Mouse (Mus musculus): Measurements from ENCODE around the gene Mttp. TPM values are rescaled to one million over a fixed set of nuclear protein-coding genes. Genes with fewer than 3 reads are reported as not detected.

The Mttp gene
- polyA plus RNA-seq, 1 experiment from 2014 or later, result 10.9 TPM

DNA sequence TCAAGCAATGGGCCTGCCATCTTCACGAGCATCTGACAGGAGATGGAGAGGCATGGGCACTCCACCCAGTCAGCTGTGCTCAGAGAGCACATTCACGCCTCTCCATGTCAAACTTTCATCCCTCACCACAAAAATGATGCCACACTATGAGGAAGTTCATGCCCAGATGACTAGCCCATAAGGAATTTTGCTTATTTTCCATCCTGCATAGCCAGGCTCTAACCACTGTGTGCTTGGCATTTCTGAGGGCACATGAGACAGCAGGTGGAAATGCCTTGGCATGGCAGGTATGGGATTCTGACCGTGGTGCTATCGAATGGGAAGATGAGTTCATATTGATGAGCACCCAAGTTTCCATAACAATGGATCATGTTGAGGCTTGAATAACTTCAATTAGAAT is 41.1 kb downstream of the Mttp start:
- Histone ChIP-seq H3K4me2 (replicated peaks) (no peak overlapping the region), H3K4me1 (no peaks in the 10 kb centered on the region), H3K9me3 (no peaks in the 10 kb centered on the region), H3K4me3 (no peak overlapping the region), H3K27ac (no peak overlapping the region), H3K9ac (no peak overlapping the region), H3K27me3 (replicated peaks) (no peaks in the 10 kb centered on the region), H3K36me3 (no peaks in the 10 kb centered on the region)
- WGBS, result 92% methylated on average over 4 of the region's 4 CpGs
- no peak for ATAC-seq (ENCODE audit: low FRiP score, low read depth)

DNA sequence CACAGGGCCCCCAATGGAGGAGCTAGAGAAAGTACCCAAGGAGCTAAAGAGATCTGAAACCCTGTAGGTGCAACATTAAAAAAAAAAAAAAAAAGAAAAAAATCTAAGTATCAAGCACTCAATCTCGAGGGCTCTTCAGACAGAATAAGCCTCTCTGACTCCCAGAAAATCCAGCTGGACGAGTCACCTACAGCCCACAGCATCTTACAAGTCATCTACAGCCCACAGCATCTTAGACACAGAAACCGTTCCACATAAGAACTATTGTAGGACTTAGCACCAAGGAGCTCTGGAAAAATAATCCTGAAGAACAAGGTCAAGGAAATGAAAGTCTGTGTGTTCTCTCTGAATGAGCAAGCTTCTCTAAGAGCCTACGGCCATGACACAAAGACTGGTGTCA is 42.8 kb downstream of the Mttp start:
- Histone ChIP-seq H3K27me3 (replicated peaks) (no peaks in the 10 kb centered on the region), H3K36me3 (no peaks in the 10 kb centered on the region), H3K9me3 (no peaks in the 10 kb centered on the region), H3K4me1 (no peaks in the 10 kb centered on the region), H3K27ac (no peak overlapping the region), H3K4me2 (replicated peaks) (no peak overlapping the region), H3K9ac (no peak overlapping the region), H3K4me3 (no peak overlapping the region)
- WGBS, result 91% methylated on average over 4 of the region's 4 CpGs
- no peak for ATAC-seq (ENCODE audit: low FRiP score, low read depth)

DNA sequence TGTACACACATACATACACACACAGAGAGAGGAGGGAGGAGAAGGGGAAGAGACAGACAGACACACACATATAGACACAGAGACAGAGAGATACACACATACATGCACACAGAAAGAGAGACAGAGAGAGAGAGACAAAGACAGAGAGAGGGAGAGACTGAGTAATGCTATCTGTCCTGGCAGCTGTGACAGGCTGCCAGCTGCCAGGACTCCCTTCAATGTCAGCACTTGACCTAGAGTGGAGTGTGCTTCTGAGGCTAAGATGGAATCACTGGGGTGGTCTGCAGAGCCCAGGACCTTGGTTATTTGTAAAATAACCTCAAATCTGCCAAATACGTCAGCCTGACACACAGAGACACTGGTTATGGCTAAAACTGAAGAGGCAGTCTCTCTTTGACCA is 47.0 kb downstream of the Mttp start:
- no peaks in the 10 kb centered on the region for H3K9me3 ChIP-seq
- H3K4me2 ChIP-seq (replicated peaks), result no peak overlapping the region
- H3K9ac ChIP-seq, result no peak overlapping the region
- no peak overlapping the region for H3K27ac ChIP-seq
- WGBS, result 78% methylated on average over 1 of the region's 1 CpGs
- H3K36me3 ChIP-seq, result no peaks in the 10 kb centered on the region
- no peaks in the 10 kb centered on the region for H3K4me1 ChIP-seq
- no peak for ATAC-seq (ENCODE audit: low FRiP score, low read depth)
- H3K27me3 ChIP-seq (replicated peaks), result no peaks in the 10 kb centered on the region
- H3K4me3 ChIP-seq, result no peak overlapping the region

DNA sequence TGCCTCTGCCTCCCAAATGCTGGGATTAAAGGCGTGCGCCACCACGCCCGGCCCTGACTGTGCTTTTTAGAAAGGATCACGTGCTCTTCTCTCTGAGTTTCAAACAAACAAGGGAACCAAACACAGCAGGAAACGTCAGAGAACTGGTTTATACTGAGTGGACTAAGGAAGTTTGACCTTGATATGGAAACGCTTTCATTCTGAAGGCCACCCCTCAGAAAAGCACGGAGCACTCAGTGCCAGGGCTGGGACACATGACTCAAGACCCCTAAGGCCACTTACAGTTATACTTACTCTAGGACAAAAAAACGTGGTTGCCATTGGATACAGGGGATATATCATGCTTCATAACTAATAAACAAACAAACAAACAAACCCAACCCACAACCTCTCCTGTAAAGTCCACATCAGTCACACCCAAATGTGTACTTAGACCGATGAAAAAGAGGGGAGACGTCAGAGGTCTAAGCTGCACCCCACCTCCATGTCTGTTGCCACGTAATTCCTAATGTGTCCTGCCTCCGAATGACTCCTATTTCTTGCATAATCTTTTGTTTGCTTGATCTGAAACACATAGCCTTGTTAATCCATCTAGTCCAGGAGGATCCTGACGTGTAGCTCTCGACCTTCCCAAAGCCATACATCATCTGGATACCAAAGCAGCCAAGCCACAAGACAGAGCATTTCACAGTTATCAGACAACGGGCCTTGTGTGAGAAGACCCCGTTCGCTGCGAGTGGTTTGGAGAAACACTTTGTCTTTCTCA is 48.3 kb downstream of the Mttp start:
- 85% methylated on average over 19 of the region's 19 CpGs for WGBS
- H3K4me3 ChIP-seq, result no peak overlapping the region
- H3K36me3 ChIP-seq, result no peaks in the 10 kb centered on the region
- no peak overlapping the region for H3K4me2 ChIP-seq (replicated peaks)
- no peaks in the 10 kb centered on the region for H3K9me3 ChIP-seq
- no peaks in the 10 kb centered on the region for H3K4me1 ChIP-seq
- H3K9ac ChIP-seq, result no peak overlapping the region
- no peaks in the 10 kb centered on the region for H3K27me3 ChIP-seq (replicated peaks)
- ATAC-seq (ENCODE audit: low FRiP score, low read depth), result 0 out of 2 replicates have a peak, but pooled peaks have one; percentile 8
- no peak overlapping the region for H3K27ac ChIP-seq

DNA sequence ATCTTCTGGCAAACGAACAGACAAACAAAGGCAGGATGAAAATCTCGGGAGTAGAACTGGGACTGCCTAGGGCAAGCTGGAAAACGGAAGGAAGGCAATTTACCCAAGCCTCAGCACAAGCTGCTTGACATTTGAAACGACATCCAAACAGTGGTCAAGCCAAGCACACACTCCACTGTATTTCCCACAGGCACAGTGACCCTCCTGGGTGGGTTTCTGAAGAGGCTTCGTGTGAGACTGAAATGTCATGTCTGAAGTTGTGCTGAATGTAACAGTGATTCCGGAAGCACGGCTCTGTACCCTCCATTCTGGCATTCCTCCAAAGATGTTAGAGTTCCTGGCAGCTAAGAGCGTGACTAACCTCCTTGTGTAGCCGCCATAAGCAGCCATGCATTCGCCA is 49.0 kb downstream of the Mttp start:
- peak; percentile 46; the same call in 1 of the 2 replicates for ATAC-seq (ENCODE audit: low FRiP score, low read depth)
- WGBS, result 73% methylated on average over 10 of the region's 10 CpGs
- H3K4me1 ChIP-seq, result no peaks in the 10 kb centered on the region

DNA sequence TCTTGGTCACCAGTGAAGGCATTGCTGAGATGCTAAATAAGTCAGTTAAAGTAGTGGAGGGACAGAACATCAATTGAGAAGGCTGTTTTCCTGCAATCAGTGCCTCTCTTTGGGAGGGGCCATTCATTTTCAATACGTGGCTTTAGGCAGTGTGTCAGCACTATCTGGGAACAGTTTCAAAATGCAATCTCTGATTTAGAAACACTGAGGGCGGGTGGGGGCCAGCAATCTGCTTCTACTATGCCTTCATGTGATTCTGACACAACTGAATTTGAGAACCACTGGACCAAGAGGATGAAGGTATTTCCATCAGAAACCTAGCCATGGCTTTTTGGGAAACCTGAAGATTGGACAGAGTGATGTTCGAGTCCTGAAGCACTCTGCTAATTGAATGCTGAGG is 49.5 kb downstream of the Mttp start:
- Histone ChIP-seq H3K9me3 (no peaks in the 10 kb centered on the region), H3K36me3 (no peaks in the 10 kb centered on the region), H3K27me3 (replicated peaks) (no peaks in the 10 kb centered on the region), H3K4me3 (no peak overlapping the region), H3K9ac (no peak overlapping the region), H3K27ac (no peak overlapping the region), H3K4me2 (replicated peaks) (no peak overlapping the region), H3K4me1 (no peaks in the 10 kb centered on the region)
- ATAC-seq (ENCODE audit: low FRiP score, low read depth), result no peak
- WGBS, result 88% methylated on average over 3 of the region's 3 CpGs

More for the DNA sequence above, 49.0 kb downstream of the Mttp start:
- H3K4me2 ChIP-seq (replicated peaks), result no peak overlapping the region
- H3K36me3 ChIP-seq, result no peaks in the 10 kb centered on the region
- no peak overlapping the region for H3K9ac ChIP-seq
- no peaks in the 10 kb centered on the region for H3K9me3 ChIP-seq
- no peak overlapping the region for H3K4me3 ChIP-seq
- no peaks in the 10 kb centered on the region for H3K27me3 ChIP-seq (replicated peaks)
- H3K27ac ChIP-seq, result no peak overlapping the region

DNA sequence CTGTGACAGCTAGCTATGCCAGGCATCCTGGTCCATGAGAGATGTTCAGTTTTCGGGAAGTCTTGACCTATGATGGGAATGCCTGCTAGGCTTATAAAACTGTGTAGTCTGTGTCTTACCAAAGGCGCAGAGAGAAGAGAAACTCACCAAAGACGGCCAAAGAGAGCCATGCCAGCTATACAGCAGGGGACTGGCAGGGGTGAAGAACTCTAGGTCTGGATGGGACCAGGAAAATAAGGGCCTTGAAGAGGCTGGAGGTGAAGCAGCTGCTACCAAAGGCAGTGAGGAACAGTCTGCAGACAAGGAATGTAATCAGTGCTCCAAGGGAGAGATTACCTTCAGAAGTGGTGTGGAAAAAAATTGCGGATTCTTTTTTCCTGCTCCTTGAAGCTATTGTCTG is 60.9 kb downstream of the Mttp start:
- ATAC-seq (ENCODE audit: low FRiP score, low read depth), result no peak
- WGBS, result 85% methylated on average over 4 of the region's 4 CpGs
- Histone ChIP-seq H3K4me1 (no peaks in the 10 kb centered on the region), H3K9me3 (no peaks in the 10 kb centered on the region), H3K4me3 (no peak overlapping the region), H3K27ac (no peak overlapping the region), H3K4me2 (replicated peaks) (no peak overlapping the region), H3K36me3 (no peaks in the 10 kb centered on the region), H3K9ac (no peak overlapping the region), H3K27me3 (replicated peaks) (no peaks in the 10 kb centered on the region)

DNA sequence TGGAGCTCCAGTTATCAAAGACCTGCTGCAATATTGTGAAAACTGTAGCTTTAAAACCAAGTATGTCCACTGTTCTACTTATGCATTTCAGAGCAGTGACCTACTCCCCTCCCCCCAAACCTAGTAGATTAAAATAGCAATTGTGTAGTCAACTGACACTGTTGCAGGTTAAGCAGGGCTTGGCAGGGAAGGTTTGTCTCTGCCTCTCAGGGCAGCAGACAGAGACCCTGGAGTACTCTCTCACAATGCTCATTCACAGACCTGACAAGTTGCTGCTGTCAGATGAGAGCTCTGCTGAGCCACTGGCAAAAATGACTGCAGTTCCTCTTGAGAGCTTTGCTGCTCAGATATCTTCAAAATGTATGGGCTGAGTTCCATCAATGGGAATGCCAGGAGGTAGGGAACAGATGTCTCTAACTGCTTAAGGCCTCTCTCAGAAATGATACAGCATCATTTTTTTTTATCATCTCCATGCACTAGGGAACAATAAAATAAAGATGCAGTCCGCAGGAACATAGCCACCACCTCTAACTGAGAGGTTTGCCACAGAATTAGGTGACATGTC is 61.6 kb downstream of the Mttp start:
- Histone ChIP-seq H3K27me3 (replicated peaks) (no peaks in the 10 kb centered on the region), H3K9ac (no peak overlapping the region), H3K9me3 (no peaks in the 10 kb centered on the region), H3K4me1 (no peaks in the 10 kb centered on the region), H3K4me3 (no peak overlapping the region), H3K4me2 (replicated peaks) (no peak overlapping the region), H3K36me3 (no peaks in the 10 kb centered on the region), H3K27ac (no peak overlapping the region)
- WGBS, result 75% methylated on average over 1 of the region's 1 CpGs
- ATAC-seq (ENCODE audit: low FRiP score, low read depth), result no peak

DNA sequence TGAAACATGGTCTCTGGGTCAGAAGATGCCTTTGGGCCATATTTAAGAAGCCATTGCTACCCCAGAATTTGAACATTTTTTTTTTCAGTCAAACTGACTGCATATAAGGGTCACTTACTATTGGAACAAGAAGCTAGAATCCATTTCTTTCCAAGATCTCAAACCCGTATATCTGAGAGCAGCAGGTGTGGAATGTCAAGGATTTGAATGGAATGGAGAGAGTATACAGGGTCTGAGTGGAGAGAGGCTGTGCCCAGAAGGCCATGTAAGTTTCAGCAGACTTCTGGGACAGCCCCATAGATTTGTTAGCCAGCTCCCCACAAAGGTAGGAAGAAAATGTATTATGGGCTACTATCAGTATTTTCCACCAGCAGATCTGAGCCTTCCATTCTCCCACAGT is 66.1 kb downstream of the Mttp start:
- 89% methylated on average over 1 of the region's 1 CpGs for WGBS
- H3K27me3 ChIP-seq (replicated peaks), result no peaks in the 10 kb centered on the region
- no peaks in the 10 kb centered on the region for H3K9me3 ChIP-seq
- H3K27ac ChIP-seq, result no peak overlapping the region
- no peak for ATAC-seq (ENCODE audit: low FRiP score, low read depth)
- no peak overlapping the region for H3K9ac ChIP-seq
- no peak overlapping the region for H3K4me2 ChIP-seq (replicated peaks)
- H3K4me3 ChIP-seq, result no peak overlapping the region
- no peaks in the 10 kb centered on the region for H3K36me3 ChIP-seq
- H3K4me1 ChIP-seq, result no peaks in the 10 kb centered on the region

DNA sequence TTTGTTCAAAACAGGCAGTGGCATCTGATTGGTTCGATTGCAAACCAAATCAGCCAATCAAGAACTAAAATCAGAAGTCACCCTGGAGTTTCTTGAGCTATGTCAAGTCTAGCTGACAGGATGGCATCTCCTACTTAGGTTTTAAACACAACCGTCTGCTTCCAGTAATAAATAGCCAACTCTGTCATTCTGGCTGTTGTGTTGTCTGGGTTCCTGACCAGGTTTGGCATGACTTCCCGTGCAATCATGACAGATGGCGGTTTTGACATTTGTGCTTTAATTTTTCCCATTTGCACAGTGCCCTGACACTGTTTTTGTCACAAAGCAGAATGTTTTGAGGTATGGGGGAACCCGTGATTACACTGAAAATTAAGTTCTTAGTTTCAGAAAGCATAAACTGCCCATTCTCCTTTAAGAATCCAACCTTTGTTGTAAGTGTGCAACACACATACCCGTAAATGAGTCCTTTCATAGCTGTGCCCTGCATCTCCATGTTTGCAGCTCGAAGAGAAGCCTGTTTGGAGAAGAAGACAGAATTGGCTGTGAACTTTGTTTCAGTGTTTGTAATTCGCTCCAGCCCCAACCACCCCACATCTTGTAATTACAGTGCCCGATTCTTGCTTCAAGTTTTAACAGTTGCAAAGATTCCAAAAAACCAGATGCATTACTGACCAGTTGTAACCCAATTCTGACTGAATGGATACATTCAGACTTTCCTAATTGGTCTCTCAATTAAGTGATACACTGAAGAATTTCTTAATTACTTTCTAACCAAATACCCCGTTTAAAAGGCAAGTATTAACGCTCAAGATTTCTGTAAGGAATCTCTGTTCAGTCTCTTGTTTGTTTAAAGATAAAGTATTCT is 67.1 kb downstream of the Mttp start:
- Histone ChIP-seq H3K27ac (no peak overlapping the region), H3K4me2 (replicated peaks) (no peak overlapping the region), H3K27me3 (replicated peaks) (no peaks in the 10 kb centered on the region), H3K4me3 (no peak overlapping the region), H3K9ac (no peak overlapping the region), H3K9me3 (no peaks in the 10 kb centered on the region), H3K36me3 (no peaks in the 10 kb centered on the region), H3K4me1 (no peaks in the 10 kb centered on the region)
- ATAC-seq (ENCODE audit: low FRiP score, low read depth), result no peak
- WGBS, result 84% methylated on average over 11 of the region's 11 CpGs

DNA sequence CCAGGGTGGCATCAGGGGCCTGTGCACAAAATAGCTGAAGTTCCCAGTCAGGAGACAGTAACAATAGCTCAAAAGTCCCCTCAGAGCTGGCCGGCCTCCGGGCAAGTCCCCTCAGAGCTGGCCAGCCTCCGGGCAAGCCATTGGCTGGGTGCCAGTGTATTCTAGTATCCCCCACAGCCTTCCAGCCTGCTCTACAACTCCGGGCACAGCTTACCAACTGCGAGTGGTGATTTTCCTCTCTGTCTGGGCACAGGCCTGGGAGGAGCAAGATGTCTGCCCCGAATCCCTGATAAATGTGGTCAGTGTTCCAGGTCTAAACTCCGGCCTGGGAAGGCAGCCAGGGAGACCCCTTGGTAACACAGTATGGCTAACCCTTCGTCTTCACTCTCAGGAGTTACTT is 69.6 kb downstream of the Mttp start:
- Histone ChIP-seq H3K36me3 (no peaks in the 10 kb centered on the region), H3K4me3 (no peak overlapping the region), H3K9me3 (no peaks in the 10 kb centered on the region), H3K9ac (no peak overlapping the region), H3K4me1 (peaks cover 5% of the 10 kb centered on the region; the same call in 1 of the 2 replicates), H3K27me3 (replicated peaks) (no peaks in the 10 kb centered on the region), H3K27ac (no peak overlapping the region), H3K4me2 (replicated peaks) (no peak overlapping the region)
- ATAC-seq (ENCODE audit: low FRiP score, low read depth), result no peak
- 72% methylated on average over 8 of the region's 8 CpGs for whole genome bisulfite sequencing

DNA sequence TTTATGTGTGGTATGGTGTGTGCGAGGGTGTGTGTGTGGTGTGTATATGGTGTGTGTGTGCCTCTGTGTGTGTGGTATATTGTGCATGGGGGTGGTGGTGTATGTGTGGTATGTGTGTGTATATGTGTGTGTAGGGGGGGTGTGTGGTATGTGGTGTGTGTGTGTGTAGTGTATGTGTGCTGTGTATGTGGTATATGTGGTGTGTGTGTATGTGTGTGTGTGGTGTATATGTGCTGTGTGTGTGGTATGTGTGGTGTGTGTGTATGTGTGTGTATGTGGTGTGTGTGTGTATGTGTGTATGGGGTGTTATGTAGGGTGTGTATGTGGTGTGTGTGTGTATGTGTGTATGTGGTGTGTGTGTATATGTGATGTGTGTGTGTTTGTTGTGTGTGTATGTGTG is 70.6 kb downstream of the Mttp start:
- Histone ChIP-seq H3K9ac (no peak overlapping the region), H3K36me3 (no peaks in the 10 kb centered on the region), H3K4me2 (replicated peaks) (no peak overlapping the region), H3K9me3 (no peaks in the 10 kb centered on the region), H3K4me3 (no peak overlapping the region), H3K27ac (no peak overlapping the region), H3K27me3 (replicated peaks) (no peaks in the 10 kb centered on the region), H3K4me1 (peaks cover 11% of the 10 kb centered on the region; the same call in 1 of the 2 replicates)
- 97% methylated on average over 1 of the region's 1 CpGs for WGBS
- ATAC-seq (ENCODE audit: low FRiP score, low read depth), result no peak
